In the genomic region with DNA sequence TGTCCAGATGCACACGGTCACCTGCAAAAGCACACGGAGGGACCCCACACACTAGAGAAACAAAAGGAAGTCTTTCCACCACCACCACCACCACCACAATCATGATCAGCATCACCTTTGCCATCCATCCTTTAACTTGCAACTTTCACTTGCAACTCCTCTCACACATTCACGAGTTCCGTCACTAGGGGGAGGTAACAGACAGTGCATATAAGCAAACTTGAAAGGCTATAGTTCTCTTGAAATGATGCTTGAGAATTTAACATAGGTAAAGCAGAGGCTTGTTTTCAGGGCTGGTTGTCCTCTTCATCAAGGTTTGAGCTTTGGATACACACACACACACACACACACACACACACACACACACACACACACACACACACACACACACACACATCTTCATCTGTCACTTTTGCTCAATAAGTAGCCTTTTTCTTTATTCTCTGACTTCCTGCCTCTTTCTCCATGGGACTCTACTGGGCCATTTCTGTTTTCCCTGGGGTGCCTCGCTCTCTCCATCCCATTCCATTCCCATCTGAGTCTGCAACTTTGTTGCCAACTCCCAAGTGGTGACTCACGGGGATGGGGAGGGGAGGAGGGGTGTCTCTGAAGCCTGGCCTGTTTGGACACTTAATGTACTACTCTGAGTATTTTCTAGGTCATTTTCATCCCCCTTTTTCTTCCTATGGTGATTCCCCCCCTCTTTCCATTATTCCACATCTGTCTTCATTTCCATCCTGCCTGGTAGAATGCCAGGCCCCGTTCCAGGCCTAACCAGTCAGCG, we compare ENCODE assay signal across 7 mouse cellular contexts.
DNase-seq lines count a peak whose midpoint lies in the region; ATAC-seq and TF ChIP-seq lines count a peak whose summit lies in the region.

No protein-coding gene starts in this region.

- no peak overlapping the region for H3K4me3 ChIP-seq in E14TG2a.4 (replicated peaks; ENCODE audit: low read length)

- peaks cover 10% of the 10 kb centered on the region for H3K9me3 ChIP-seq in E14TG2a.4 (ENCODE audit: low read length)

- CTCF ChIA-PET in Patski (lab: Charles Lee), result no interaction called here

- DNase-seq in Patski (ENCODE audit: low read depth, low spot score), result no peak
- DNase-seq in cerebellum, postnatal 4 days (ENCODE audit: low spot score in 2 of 2), result peak; percentile 32 to 64
- peak; percentile 87 for DNase-seq in layer of hippocampus, adult 11-12 months (ENCODE audit: low spot score)
- peak; percentile 84 for DNase-seq in lung, postnatal 36 days
- peak; percentile 44 for DNase-seq in right cerebral cortex, postnatal 25 days

- H3K27me3 ChIP-seq in E14TG2a.4 (ENCODE audit: insufficient read depth, low read length) (no peaks in the 10 kb centered on the region), Patski (no peaks in the 10 kb centered on the region)

- TF ChIP-seq CTCF in E14TG2a.4 (conservative IDR thresholded peaks at IDR 0.05; ENCODE audit: low read length), result peak; percentile 33
- peak; percentile 66 for TF ChIP-seq CTCF in Patski (IDR thresholded peaks at IDR 0.05)

- POLR2A ChIA-PET in Patski (lab: Charles Lee), result interaction anchor here (0.6 kb wide), 1 partner anchor 253 kb away, joined by 3 read pairs; no protein-coding TSS in a partner anchor

- ATAC-seq in Patski, result no peak
- ATAC-seq in granulocyte monocyte progenitor cell, adult 5-6 weeks (replicated peaks; ENCODE audit: poor library complexity, severe bottlenecking), result 0 out of 2 replicates have a peak, but pooled peaks have one; percentile 24

- in situ Hi-C loops in Patski (cut with MboI; ENCODE audit: low pct_unique_long_range_greater_than_20kb), result loop anchor here (5.0 to 25.0 kb wide), 3 partner anchors 363 to 1361 kb away; no protein-coding TSS in a partner anchor

- H3K36me3 ChIP-seq in E14TG2a.4 (ENCODE audit: insufficient read depth, low read length), result 0 out of 2 replicates have a peak, but pooled peaks cover 5% of the 10 kb centered on the region

- H3K4me1 ChIP-seq in E14TG2a.4 (replicated peaks; ENCODE audit: low read depth, low read length), result peaks cover 20% of the 10 kb centered on the region
